Mouse (Mus musculus): ENCODE measurements at regions not wholly inside any gene's neighbourhood (a gene's known extent, or its start where the extent isn't known, plus 50 kb on each side); places are given as distances from the start of the nearest gene placed in this dataset.

- no peaks in the 10 kb centered on the region for H3K27me3 ChIP-seq (ENCODE audit: control insufficient read depth, insufficient read depth, low read length)
- WGBS = 78% methylated on average over 5 of the region's 5 CpGs
- no peak overlapping the region for H3K9ac ChIP-seq (ENCODE audit: low read depth, low read length)
- peaks cover 2% of the 10 kb centered on the region; the same call in 1 of the 2 replicates for H3K4me1 ChIP-seq (ENCODE audit: control insufficient read depth, insufficient read depth, low read length)
- H3K79me2 ChIP-seq (replicated peaks; ENCODE audit: control insufficient read depth, insufficient read depth, low read length) = no peaks in the 10 kb centered on the region
- H3K36me3 ChIP-seq (ENCODE audit: control insufficient read depth, insufficient read depth, low read length) = no peaks in the 10 kb centered on the region
- intact Hi-C loops (cut with DNase I) = no loop called here
- H3K4me3 ChIP-seq = no peak overlapping the region
- no peak overlapping the region for H3K27ac ChIP-seq
- TF ChIP-seq POLR2A (IDR thresholded peaks at IDR 0.05; ENCODE audit: insufficient read depth, low read depth, low read length) = no peak
- TF ChIP-seq EP300 (IDR thresholded peaks at IDR 0.05; ENCODE audit: insufficient read depth, low read depth, low read length) = no peak
- TF ChIP-seq CTCF (IDR thresholded peaks at IDR 0.05) = no peak
- no peak for DNase-seq
These were observed 57.8 kb downstream of the Ier5 start for GRCm38 (mm10) chr1:155041592-155041991.

DNA sequence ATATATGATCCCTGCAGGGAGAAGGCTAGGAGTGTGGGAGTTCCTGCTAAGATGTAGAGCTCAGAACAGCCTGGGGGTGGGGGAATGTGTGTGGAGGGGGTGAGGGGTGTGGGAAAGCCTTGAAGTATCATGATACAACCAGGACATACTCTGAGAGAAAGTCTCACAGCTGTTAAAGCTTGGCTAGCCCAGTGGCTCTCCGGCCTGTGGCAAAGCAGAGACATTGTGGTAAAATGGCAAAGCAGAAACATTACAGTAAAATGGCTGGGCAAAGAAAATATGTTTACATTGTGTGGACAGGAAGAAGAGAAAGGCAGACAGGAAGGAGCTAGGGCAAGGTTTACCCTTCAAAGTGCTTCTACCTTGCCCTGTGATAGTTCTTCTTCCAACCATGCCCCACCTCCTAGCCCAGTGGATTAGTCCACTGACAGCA is 58.5 kb downstream of the Ier5 start:
- no peak overlapping the region for H3K4me3 ChIP-seq
- H3K27ac ChIP-seq = peak overlapping the region; percentile 43
- 74% methylated on average over 1 of the region's 1 CpGs for WGBS
- H3K4me1 ChIP-seq (ENCODE audit: control insufficient read depth, insufficient read depth, low read length) = peaks cover 2% of the 10 kb centered on the region; the same call in 1 of the 2 replicates
- intact Hi-C loops (cut with DNase I) = no loop called here
- no peak overlapping the region for H3K9ac ChIP-seq (ENCODE audit: low read depth, low read length)
- no peaks in the 10 kb centered on the region for H3K27me3 ChIP-seq (ENCODE audit: control insufficient read depth, insufficient read depth, low read length)
- no peaks in the 10 kb centered on the region for H3K79me2 ChIP-seq (replicated peaks; ENCODE audit: control insufficient read depth, insufficient read depth, low read length)
- TF ChIP-seq POLR2A (IDR thresholded peaks at IDR 0.05; ENCODE audit: insufficient read depth, low read depth, low read length) = no peak
- TF ChIP-seq EP300 (IDR thresholded peaks at IDR 0.05; ENCODE audit: insufficient read depth, low read depth, low read length) = no peak
- no peak for TF ChIP-seq CTCF (IDR thresholded peaks at IDR 0.05)
- H3K36me3 ChIP-seq (ENCODE audit: control insufficient read depth, insufficient read depth, low read length) = no peaks in the 10 kb centered on the region
- DNase-seq = no peak

- Histone ChIP-seq H3K4me3 (no peak overlapping the region), H3K27ac (peak overlapping the region; percentile 75), H3K36me3 (ENCODE audit: control insufficient read depth, insufficient read depth, low read length) (no peaks in the 10 kb centered on the region), H3K79me2 (replicated peaks; ENCODE audit: control insufficient read depth, insufficient read depth, low read length) (no peaks in the 10 kb centered on the region), H3K4me1 (ENCODE audit: control insufficient read depth, insufficient read depth, low read length) (peaks cover 2% of the 10 kb centered on the region; the same call in 1 of the 2 replicates), H3K9ac (ENCODE audit: low read depth, low read length) (no peak overlapping the region), H3K27me3 (ENCODE audit: control insufficient read depth, insufficient read depth, low read length) (no peaks in the 10 kb centered on the region)
- TF ChIP-seq POLR2A (IDR thresholded peaks at IDR 0.05; ENCODE audit: insufficient read depth, low read depth, low read length) (no peak), EP300 (IDR thresholded peaks at IDR 0.05; ENCODE audit: insufficient read depth, low read depth, low read length) (peak; percentile 43; the same call in 1 of the 2 replicates)
- intact Hi-C loops (cut with DNase I) = no loop called here
- 6% methylated on average over 9 of the region's 9 CpGs for WGBS
- peak in 1 of 2 experiments; percentile 61 for DNase-seq
These were observed 59.2 kb downstream of the Ier5 start for GRCm38 (mm10) chr1:155040086-155040726.

DNA sequence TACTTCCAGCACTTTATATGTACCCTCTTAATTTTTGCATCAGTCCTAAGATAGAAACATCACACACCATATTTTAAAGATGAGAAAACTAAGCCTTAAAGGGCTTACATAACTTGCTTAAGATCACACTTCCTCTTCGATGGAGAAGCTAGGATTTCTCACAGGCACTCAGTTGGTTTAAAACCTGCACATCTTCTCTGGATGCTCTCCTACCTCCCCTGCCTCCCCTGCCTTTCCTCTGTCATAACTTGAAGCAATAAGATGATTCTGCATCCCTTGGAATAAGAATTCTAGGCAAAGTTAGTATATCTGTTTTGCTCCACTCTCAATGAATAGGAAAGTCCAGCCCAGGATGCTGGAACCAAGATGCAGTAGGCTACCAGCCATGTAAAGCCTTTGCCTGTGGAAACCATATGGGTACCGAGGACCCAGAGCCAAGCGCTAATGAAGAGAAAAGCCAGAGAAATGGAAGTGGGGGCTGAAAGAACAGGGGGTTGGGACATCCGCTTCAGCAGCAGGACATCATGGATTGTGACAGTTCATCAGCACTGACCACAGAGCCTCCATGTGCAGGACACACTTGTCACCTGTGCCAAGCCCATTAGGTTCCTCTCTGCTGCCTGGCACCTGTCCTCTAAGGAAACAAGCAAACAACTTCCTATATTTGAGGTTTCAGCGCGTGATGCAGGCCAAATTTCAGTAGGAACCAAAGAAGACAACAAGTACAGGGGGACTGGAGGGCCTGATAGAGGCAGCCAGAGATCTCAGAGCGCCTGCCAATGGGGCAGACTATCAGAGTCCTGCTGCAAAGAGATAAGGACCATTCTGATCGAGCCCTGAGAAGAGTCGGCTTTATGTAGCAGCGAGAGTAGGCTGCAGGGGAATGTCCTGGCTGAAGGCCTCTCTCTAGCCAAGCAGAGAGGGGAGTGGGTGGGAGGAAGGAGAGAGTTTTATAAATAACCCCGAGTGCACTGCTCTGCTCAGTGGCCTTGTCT is 60.5 kb downstream of the Ier5 start:
- no peak overlapping the region for H3K4me3 ChIP-seq
- H3K36me3 ChIP-seq (ENCODE audit: control insufficient read depth, insufficient read depth, low read length) = no peaks in the 10 kb centered on the region
- peaks cover 2% of the 10 kb centered on the region; the same call in 1 of the 2 replicates for H3K4me1 ChIP-seq (ENCODE audit: control insufficient read depth, insufficient read depth, low read length)
- peak overlapping the region; percentile 75 for H3K27ac ChIP-seq
- H3K79me2 ChIP-seq (replicated peaks; ENCODE audit: control insufficient read depth, insufficient read depth, low read length) = no peaks in the 10 kb centered on the region
- peak in 1 of 2 experiments; percentile 66 for DNase-seq
- 37% methylated on average over 11 of the region's 11 CpGs for WGBS
- TF ChIP-seq CTCF (IDR thresholded peaks at IDR 0.05) (no peak), EP300 (IDR thresholded peaks at IDR 0.05; ENCODE audit: insufficient read depth, low read depth, low read length) (0 out of 2 replicates have a peak, but pooled peaks have one; percentile 8), POLR2A (IDR thresholded peaks at IDR 0.05; ENCODE audit: insufficient read depth, low read depth, low read length) (0 out of 2 replicates have a peak, but pooled peaks have one; percentile 30)
- no peak overlapping the region for H3K9ac ChIP-seq (ENCODE audit: low read depth, low read length)
- intact Hi-C loops (cut with DNase I) = loop anchor here (5.0 kb wide), 1 partner anchor 493 kb away; no protein-coding TSS in a partner anchor
- H3K27me3 ChIP-seq (ENCODE audit: control insufficient read depth, insufficient read depth, low read length) = no peaks in the 10 kb centered on the region

DNA sequence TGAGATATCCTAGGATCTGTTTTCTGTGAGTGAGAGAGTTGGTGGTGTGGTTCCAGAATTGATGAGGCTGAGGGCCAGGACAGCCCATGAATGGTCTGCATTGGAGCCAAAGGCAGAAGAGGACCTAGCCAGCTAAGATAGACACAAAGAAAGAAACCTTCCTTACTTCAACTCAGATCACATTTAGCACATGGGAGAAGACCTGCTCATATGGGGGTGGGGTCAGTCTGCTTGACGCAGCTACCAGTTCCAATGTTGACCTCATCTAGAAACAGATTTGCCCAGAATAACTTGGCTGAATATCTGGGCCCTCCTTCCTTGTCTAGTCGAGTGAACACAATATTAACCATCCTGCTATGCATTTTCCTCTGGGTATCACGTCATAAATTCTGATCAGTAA is 62.0 kb downstream of the Ier5 start:
- Histone ChIP-seq H3K4me3 (no peak overlapping the region), H3K9ac (ENCODE audit: low read depth, low read length) (no peak overlapping the region), H3K36me3 (ENCODE audit: control insufficient read depth, insufficient read depth, low read length) (no peaks in the 10 kb centered on the region), H3K27me3 (ENCODE audit: control insufficient read depth, insufficient read depth, low read length) (no peaks in the 10 kb centered on the region), H3K79me2 (replicated peaks; ENCODE audit: control insufficient read depth, insufficient read depth, low read length) (no peaks in the 10 kb centered on the region), H3K27ac (no peak overlapping the region), H3K4me1 (ENCODE audit: control insufficient read depth, insufficient read depth, low read length) (peaks cover 2% of the 10 kb centered on the region; the same call in 1 of the 2 replicates)
- intact Hi-C loops (cut with DNase I) = loop anchor here (5.0 kb wide), 1 partner anchor 495 kb away; no protein-coding TSS in a partner anchor
- TF ChIP-seq POLR2A (IDR thresholded peaks at IDR 0.05; ENCODE audit: insufficient read depth, low read depth, low read length) (no peak), CTCF (IDR thresholded peaks at IDR 0.05) (no peak), EP300 (IDR thresholded peaks at IDR 0.05; ENCODE audit: insufficient read depth, low read depth, low read length) (no peak)
- whole genome bisulfite sequencing = 48% methylated on average over 3 of the region's 3 CpGs
- no peak for DNase-seq

Data from heart, adult 2 months (tissue).